Mouse (Mus musculus): ENCODE measurements at regions not wholly inside any gene's neighbourhood (a gene's known extent, or its start where the extent isn't known, plus 50 kb on each side); places are given as distances from the start of the nearest gene placed in this dataset.

- DNase-seq (ENCODE audit: low read depth, low spot score): peak; percentile 39
These were observed 58.7 kb upstream of the D16Ertd472e start for GRCm38 (mm10) chr16:78635257-78635656.

GRCm38 (mm10) chr16:78631797-78632196, 55.3 kb upstream of the D16Ertd472e start:
- no peak for DNase-seq (ENCODE audit: low read depth, low spot score)

- no peak for DNase-seq (ENCODE audit: low read depth, low spot score)
These were observed 50.3 kb upstream of the D16Ertd472e start for GRCm38 (mm10) chr16:78626803-78627202.
